Mouse (Mus musculus): Measurements from ENCODE around the gene Zfp982. TPM values are rescaled to one million over a fixed set of nuclear protein-coding genes. Genes with fewer than 3 reads are reported as not detected.
"Not testable (repeated sequence)": the region's sequence is repeated elsewhere in the genome, so short reads cannot be mapped to it uniquely, and the experiment has no call there.

Zfp982 gene
- polyA plus RNA-seq, 1 experiment from 2014 or later: 6.5 TPM

- H3K4me1 ChIP-seq (ENCODE audit: control insufficient read depth, insufficient read depth, low read length); H3K4me3 ChIP-seq (replicated peaks; ENCODE audit: low read depth, low read length); H3K4me2 ChIP-seq (ENCODE audit: low read length); H3K27me3 ChIP-seq (ENCODE audit: control insufficient read depth, insufficient read depth, low read length); H3K27ac ChIP-seq (replicated peaks; ENCODE audit: low read depth, low read length); DNase-seq; H3K36me3 ChIP-seq (ENCODE audit: control insufficient read depth, insufficient read depth, low read length); H3K9ac ChIP-seq (replicated peaks; ENCODE audit: low read length): not testable (repeated sequence)
- WGBS: 89% methylated on average over 5 of the region's 5 CpGs
- ATAC-seq (ENCODE audit: low FRiP score, low TSS enrichment): peak; percentile 20; the same call in 1 of the 2 replicates
- peaks cover 29% of the 10 kb centered on the region for H3K9me3 ChIP-seq (ENCODE audit: control insufficient read depth, low read length)
These were observed 6.8 kb downstream of the Zfp982 start for GRCm38 (mm10) chr4:147498772-147499613.

- no peak overlapping the region for H3K4me2 ChIP-seq (ENCODE audit: low read length)
- H3K27me3 ChIP-seq (ENCODE audit: control insufficient read depth, insufficient read depth, low read length): no peaks in the 10 kb centered on the region
- ATAC-seq (ENCODE audit: low FRiP score, low TSS enrichment) (no peak), DNase-seq (no peak)
- no peaks in the 10 kb centered on the region for H3K4me1 ChIP-seq (ENCODE audit: control insufficient read depth, insufficient read depth, low read length)
- no peak overlapping the region for H3K4me3 ChIP-seq (replicated peaks; ENCODE audit: low read depth, low read length)
- H3K9me3 ChIP-seq (ENCODE audit: control insufficient read depth, low read length): peaks cover 33% of the 10 kb centered on the region
- WGBS: 85% methylated on average over 2 of the region's 2 CpGs
- no peak overlapping the region for H3K9ac ChIP-seq (replicated peaks; ENCODE audit: low read length)
- H3K27ac ChIP-seq (replicated peaks; ENCODE audit: low read depth, low read length): no peak overlapping the region
- no peaks in the 10 kb centered on the region for H3K36me3 ChIP-seq (ENCODE audit: control insufficient read depth, insufficient read depth, low read length)
These were observed 17.0 kb downstream of the Zfp982 start for GRCm38 (mm10) chr4:147509174-147509573.

GRCm38 (mm10) chr4:147518981-147519380 is 26.8 kb downstream of the Zfp982 start:
- ATAC-seq (ENCODE audit: low FRiP score, low TSS enrichment) (0 out of 2 replicates have a peak, but pooled peaks have one; percentile 9), DNase-seq (no peak)
- H3K27ac ChIP-seq (replicated peaks; ENCODE audit: low read depth, low read length): no peak overlapping the region
- no peaks in the 10 kb centered on the region for H3K4me1 ChIP-seq (ENCODE audit: control insufficient read depth, insufficient read depth, low read length)
- no peak overlapping the region for H3K4me2 ChIP-seq (ENCODE audit: low read length)
- H3K4me3 ChIP-seq (replicated peaks; ENCODE audit: low read depth, low read length): no peak overlapping the region
- 67% methylated on average over 2 of the region's 2 CpGs for WGBS
- H3K27me3 ChIP-seq (ENCODE audit: control insufficient read depth, insufficient read depth, low read length): no peaks in the 10 kb centered on the region
- H3K9ac ChIP-seq (replicated peaks; ENCODE audit: low read length): no peak overlapping the region
- no peaks in the 10 kb centered on the region for H3K36me3 ChIP-seq (ENCODE audit: control insufficient read depth, insufficient read depth, low read length)
- H3K9me3 ChIP-seq (ENCODE audit: control insufficient read depth, low read length): peaks cover 80% of the 10 kb centered on the region

GRCm38 (mm10) chr4:147520100-147520499 is 27.9 kb downstream of the Zfp982 start:
- no peak overlapping the region for H3K9ac ChIP-seq (replicated peaks; ENCODE audit: low read length)
- H3K4me2 ChIP-seq (ENCODE audit: low read length): no peak overlapping the region
- no peaks in the 10 kb centered on the region for H3K4me1 ChIP-seq (ENCODE audit: control insufficient read depth, insufficient read depth, low read length)
- no peak for DNase-seq
- H3K9me3 ChIP-seq (ENCODE audit: control insufficient read depth, low read length): peaks cover 85% of the 10 kb centered on the region
- H3K27ac ChIP-seq (replicated peaks; ENCODE audit: low read depth, low read length): no peak overlapping the region
- H3K36me3 ChIP-seq (ENCODE audit: control insufficient read depth, insufficient read depth, low read length): no peaks in the 10 kb centered on the region
- no peaks in the 10 kb centered on the region for H3K27me3 ChIP-seq (ENCODE audit: control insufficient read depth, insufficient read depth, low read length)
- H3K4me3 ChIP-seq (replicated peaks; ENCODE audit: low read depth, low read length): no peak overlapping the region
- ATAC-seq (ENCODE audit: low FRiP score, low TSS enrichment): no peak; the same call in 1 of the 2 replicates

DNA sequence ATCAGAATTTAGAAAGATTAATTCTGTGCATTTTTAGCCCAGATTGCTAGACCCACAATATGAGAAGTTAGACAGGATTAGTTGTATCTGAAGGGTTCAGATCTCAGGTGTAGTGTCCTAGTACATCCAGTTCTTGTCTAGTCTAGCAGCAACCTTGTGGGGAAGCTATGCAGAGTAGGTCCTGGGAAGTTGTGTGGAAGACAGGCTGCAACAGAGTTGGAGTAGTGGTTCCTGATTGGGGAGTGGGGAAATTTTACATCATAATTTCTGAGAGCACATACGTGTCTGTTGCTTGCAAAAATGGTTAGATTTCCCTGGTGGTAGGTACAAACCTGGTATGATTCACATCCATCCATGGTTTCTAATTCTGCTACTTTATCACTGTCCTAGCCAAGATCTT is 32.9 kb downstream of the Zfp982 start:
- no peaks in the 10 kb centered on the region for H3K27me3 ChIP-seq (ENCODE audit: control insufficient read depth, insufficient read depth, low read length)
- DNase-seq (no peak), ATAC-seq (ENCODE audit: low FRiP score, low TSS enrichment) (no peak)
- no peak overlapping the region for H3K9ac ChIP-seq (replicated peaks; ENCODE audit: low read length)
- no peak overlapping the region for H3K4me3 ChIP-seq (replicated peaks; ENCODE audit: low read depth, low read length)
- no peaks in the 10 kb centered on the region for H3K36me3 ChIP-seq (ENCODE audit: control insufficient read depth, insufficient read depth, low read length)
- WGBS: 83% methylated on average over 1 of the region's 1 CpGs
- no peaks in the 10 kb centered on the region for H3K4me1 ChIP-seq (ENCODE audit: control insufficient read depth, insufficient read depth, low read length)
- no peak overlapping the region for H3K27ac ChIP-seq (replicated peaks; ENCODE audit: low read depth, low read length)
- no peak overlapping the region for H3K4me2 ChIP-seq (ENCODE audit: low read length)
- peaks cover 82% of the 10 kb centered on the region for H3K9me3 ChIP-seq (ENCODE audit: control insufficient read depth, low read length)

DNA sequence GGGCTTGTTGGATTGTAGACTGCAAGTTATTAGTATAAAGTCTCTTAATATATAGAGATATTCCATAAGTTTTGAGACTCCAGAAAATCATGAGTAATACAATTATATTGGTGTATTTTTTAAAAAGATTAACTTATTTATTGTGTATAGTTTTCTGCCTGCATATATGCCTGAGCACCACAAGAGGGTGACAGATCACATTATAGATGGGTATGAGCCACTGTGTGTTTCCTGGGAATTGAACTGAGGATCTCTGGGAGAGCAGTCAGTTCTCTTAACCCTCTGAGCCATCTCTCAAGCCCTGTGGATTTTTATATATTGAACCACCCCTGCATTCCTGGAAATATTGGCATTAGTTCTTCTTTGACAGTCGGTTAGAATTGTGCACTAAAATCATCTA is 38.1 kb downstream of the Zfp982 start:
- no peak overlapping the region for H3K4me3 ChIP-seq (replicated peaks; ENCODE audit: low read depth, low read length)
- no peaks in the 10 kb centered on the region for H3K27me3 ChIP-seq (ENCODE audit: control insufficient read depth, insufficient read depth, low read length)
- peaks cover 62% of the 10 kb centered on the region for H3K9me3 ChIP-seq (ENCODE audit: control insufficient read depth, low read length)
- ATAC-seq (ENCODE audit: low FRiP score, low TSS enrichment) (no peak), DNase-seq (no peak)
- no peak overlapping the region for H3K27ac ChIP-seq (replicated peaks; ENCODE audit: low read depth, low read length)
- H3K4me2 ChIP-seq (ENCODE audit: low read length): no peak overlapping the region
- 92% methylated on average over 1 of the region's 1 CpGs for WGBS
- no peak overlapping the region for H3K9ac ChIP-seq (replicated peaks; ENCODE audit: low read length)
- no peaks in the 10 kb centered on the region for H3K4me1 ChIP-seq (ENCODE audit: control insufficient read depth, insufficient read depth, low read length)
- H3K36me3 ChIP-seq (ENCODE audit: control insufficient read depth, insufficient read depth, low read length): no peaks in the 10 kb centered on the region

DNA sequence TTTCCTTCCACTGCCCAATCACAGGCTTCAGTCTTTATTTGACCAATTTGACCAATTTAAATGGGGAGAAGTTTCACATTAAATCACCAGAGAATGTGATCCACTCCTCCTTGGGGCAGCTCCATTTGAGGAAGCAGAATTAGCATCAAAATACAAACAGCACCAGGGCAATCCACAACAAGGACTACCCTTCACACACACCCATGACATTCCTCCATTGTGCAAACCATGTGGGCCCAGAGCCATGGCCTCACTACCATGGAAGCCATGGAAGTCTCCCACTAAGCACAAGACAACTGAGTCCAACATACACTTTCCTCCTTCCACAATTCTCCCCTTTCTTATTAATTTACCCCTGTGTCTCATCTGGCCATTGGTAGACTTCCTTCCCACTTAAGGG is 43.7 kb downstream of the Zfp982 start:
- H3K9ac ChIP-seq (replicated peaks; ENCODE audit: low read length); DNase-seq; H3K27ac ChIP-seq (replicated peaks; ENCODE audit: low read depth, low read length); H3K27me3 ChIP-seq (ENCODE audit: control insufficient read depth, insufficient read depth, low read length); H3K4me2 ChIP-seq (ENCODE audit: low read length); H3K4me3 ChIP-seq (replicated peaks; ENCODE audit: low read depth, low read length); H3K36me3 ChIP-seq (ENCODE audit: control insufficient read depth, insufficient read depth, low read length); H3K4me1 ChIP-seq (ENCODE audit: control insufficient read depth, insufficient read depth, low read length); ATAC-seq (ENCODE audit: low FRiP score, low TSS enrichment): not testable (repeated sequence)
- H3K9me3 ChIP-seq (ENCODE audit: control insufficient read depth, low read length): peaks cover 59% of the 10 kb centered on the region

GRCm38 (mm10) chr4:147537702-147538101 is 45.5 kb downstream of the Zfp982 start:
- no peak overlapping the region for H3K9ac ChIP-seq (replicated peaks; ENCODE audit: low read length)
- H3K27me3 ChIP-seq (ENCODE audit: control insufficient read depth, insufficient read depth, low read length): no peaks in the 10 kb centered on the region
- ATAC-seq (ENCODE audit: low FRiP score, low TSS enrichment) (no peak), DNase-seq (no peak)
- H3K4me2 ChIP-seq (ENCODE audit: low read length): no peak overlapping the region
- no peak overlapping the region for H3K4me3 ChIP-seq (replicated peaks; ENCODE audit: low read depth, low read length)
- no peaks in the 10 kb centered on the region for H3K36me3 ChIP-seq (ENCODE audit: control insufficient read depth, insufficient read depth, low read length)
- 83% methylated on average over 2 of the region's 2 CpGs for WGBS
- H3K4me1 ChIP-seq (ENCODE audit: control insufficient read depth, insufficient read depth, low read length): no peaks in the 10 kb centered on the region
- H3K27ac ChIP-seq (replicated peaks; ENCODE audit: low read depth, low read length): no peak overlapping the region
- peaks cover 58% of the 10 kb centered on the region for H3K9me3 ChIP-seq (ENCODE audit: control insufficient read depth, low read length)

GRCm38 (mm10) chr4:147539918-147540317 is 47.7 kb downstream of the Zfp982 start, which contains the start of gene Gm16503:
Gene Gm16503, plus strand, starts transcription at chr4:147540218.
- not testable (repeated sequence) for H3K4me1 ChIP-seq (ENCODE audit: control insufficient read depth, insufficient read depth, low read length); H3K36me3 ChIP-seq (ENCODE audit: control insufficient read depth, insufficient read depth, low read length); H3K27ac ChIP-seq (replicated peaks; ENCODE audit: low read depth, low read length); H3K27me3 ChIP-seq (ENCODE audit: control insufficient read depth, insufficient read depth, low read length); H3K4me2 ChIP-seq (ENCODE audit: low read length); ATAC-seq (ENCODE audit: low FRiP score, low TSS enrichment); DNase-seq; H3K9ac ChIP-seq (replicated peaks; ENCODE audit: low read length); H3K4me3 ChIP-seq (replicated peaks; ENCODE audit: low read depth, low read length)
- H3K9me3 ChIP-seq (ENCODE audit: control insufficient read depth, low read length): peaks cover 60% of the 10 kb centered on the region
- WGBS: 88% methylated on average over 3 of the region's 3 CpGs

Measured in midbrain, embryonic 14.5 days (tissue).